Mouse (Mus musculus) forelimb bud, embryonic 11.5 days (tissue): Measurements from ENCODE around the gene Mlph.

Experiments
- DNase-seq: peaks from one replicate; pipeline ENCODE4 v3.0.0-alpha.2; 2012; ENCODE audit warnings: low read depth, low spot score

The Mlph gene

DNA sequence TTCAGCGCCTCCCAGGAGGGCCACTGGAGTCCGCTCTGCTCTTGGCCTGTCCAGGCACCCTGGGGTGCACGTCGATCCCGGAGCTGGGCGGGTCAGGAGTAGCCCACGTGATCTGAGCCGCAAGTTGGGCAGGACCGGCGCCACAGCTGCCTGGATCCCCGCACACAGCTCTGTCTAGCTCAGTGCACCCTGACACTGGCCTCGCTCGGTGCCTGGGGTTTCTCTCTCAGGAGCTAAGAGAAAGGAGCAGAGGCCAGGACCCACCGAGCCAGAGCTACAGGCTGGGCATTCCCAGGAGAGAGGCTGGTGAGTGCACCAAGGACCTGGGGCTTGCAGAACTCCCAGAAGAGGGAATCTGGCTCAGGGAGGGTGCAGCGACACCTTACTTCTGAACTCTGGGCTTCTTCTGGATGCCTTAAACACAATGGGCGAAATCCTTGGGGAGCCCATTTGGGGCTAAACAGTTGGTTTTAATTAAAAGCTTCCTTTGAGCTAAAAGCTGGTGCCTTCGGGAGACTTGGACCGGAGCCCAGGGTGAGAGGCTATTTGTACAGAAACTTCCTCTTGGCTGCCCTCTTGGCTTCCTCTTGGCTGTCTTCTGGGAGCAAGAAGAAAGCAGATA is at the start of gene Mlph:
Gene Mlph, plus strand, starts transcription at position 138 of the 622 bp plus-strand sequence.
- DNase-seq, result no peak

DNA sequence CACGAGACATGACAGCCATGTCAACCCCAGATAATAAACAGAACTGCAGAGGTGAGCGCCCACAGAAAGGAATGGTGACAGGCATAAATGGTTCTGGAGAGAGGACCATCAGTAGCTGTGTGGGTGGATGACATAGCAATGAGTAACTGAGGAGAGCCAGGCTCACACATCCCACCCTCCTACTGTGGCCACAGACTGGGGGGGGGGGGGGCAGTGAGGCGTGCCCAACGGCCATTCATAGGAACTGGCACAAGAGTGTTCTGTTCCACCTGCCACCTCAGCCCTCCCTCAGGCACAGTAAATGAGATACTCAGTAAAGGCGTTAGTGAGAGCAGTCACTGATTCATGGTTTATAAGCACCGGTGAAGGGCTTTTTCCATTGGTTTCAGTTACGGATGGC is 48.2 kb upstream of the Mlph start:
- no peak for DNase-seq

DNA sequence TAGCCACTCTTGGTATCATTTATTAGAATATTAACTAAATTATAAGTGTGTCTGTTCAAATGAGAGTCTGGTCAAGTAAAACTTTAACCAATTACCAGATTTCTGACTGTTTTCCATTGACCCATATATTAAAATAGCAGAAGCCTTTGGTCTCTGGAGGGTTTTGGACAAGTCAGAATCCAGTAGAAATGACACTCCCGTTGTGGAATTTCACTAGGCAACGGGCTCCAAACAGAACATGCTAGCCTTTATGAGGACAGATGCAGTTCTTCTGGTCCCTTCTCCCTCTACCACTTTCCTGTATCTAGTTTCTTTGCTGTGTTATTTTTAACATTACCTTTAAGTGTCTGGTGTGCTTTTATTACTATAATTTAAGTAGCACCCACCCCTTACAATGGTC is 44.3 kb upstream of the Mlph start:
- no peak for DNase-seq

GRCm38 (mm10) chr1:90875371-90875770 is 39.5 kb upstream of the Mlph start:
- DNase-seq, result no peak

GRCm38 (mm10) chr1:90875961-90876360 is 38.9 kb upstream of the Mlph start:
- DNase-seq, result no peak

DNA sequence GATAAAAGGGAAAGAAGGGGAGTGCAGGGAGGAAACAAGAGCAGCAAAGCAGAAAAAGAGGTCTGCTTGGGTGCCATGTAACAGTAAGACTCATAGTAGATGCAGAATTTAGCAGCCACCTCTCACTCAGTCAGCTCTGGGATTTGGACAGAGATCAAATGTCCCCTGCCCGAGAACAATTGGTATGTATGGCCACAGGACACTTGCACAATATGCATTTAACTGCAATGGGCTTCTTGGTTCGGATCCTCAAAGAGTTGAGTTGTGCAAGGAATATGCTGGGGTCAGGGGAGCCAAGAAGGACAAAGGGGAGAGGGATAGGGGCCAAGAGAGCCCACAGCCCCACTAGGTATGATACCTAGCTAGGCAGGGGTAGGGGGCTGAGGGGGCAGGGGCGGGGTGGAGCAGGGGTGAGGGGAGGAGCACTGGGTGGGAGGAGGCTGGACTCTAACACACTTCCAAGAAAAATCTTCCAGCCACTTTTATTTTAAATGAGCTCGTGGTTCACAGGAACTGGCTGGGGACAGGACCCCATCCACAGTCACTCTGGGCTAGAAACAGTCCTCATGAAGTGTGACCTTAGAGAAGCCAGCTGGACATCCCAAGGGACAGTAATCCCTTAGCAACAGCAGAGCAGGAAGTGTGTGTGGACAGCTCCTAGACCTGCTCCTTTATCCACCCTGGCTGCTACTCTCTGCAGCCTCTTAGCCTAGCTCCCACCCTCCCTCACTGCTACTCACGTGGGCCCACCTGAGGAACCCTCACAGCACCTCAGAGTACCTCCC is 38.2 kb upstream of the Mlph start:
- DNase-seq, result no peak

DNA sequence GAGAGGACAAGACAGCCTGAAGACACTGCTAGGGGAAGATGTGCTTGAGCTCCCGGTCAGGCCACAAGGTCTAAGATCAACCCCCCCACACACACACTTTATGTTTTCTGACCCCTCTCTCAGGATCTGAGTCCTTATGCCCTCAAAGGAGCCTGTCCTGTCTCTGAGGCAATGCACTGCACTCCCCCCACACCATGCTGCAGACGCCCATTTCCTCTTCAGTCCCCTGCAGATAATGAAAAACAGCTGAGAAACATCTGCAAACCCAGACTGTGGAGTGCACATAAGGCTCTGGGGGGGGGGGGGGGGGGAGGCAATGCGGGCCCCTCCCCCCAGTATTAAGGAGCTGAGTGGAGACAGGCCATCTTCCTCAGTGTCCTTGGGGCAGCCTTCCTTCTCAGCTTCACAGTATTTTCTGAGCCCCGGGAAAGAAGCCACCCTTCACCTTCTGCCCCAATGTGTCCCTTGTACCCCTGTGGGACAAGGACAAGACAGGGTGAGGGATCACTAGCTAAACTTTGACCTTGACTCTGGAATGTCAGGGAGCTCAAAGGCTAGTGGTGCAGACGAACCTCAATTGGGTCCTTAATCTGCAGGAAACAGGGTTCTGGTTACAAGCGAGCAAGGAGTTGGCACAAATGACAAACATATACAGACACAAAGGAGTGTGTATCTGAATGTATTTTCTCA is 29.0 kb upstream of the Mlph start:
- peak; percentile 57 for DNase-seq

GRCm38 (mm10) chr1:90894521-90894920 is 20.4 kb upstream of the Mlph start:
- no peak for DNase-seq

DNA sequence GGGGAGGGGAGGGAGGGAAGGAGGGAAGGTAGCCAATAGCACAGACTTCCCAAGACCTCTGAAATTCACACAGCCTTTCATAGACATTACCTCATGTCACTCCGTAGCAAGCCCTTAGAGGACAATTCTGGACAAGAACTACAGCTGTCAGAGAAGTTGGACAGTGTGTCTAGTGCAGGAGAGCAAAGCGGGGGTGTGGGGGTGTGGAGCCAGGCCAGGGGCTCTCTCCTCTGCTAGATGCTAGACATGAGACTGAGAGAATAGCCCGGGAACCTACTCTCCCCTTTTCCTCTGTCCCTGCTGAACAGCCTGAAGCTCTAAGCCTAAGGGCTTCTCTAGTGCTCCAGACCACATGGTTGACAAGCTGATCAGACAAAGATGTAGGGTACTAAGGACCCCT is 19.9 kb upstream of the Mlph start:
- DNase-seq, result no peak

DNA sequence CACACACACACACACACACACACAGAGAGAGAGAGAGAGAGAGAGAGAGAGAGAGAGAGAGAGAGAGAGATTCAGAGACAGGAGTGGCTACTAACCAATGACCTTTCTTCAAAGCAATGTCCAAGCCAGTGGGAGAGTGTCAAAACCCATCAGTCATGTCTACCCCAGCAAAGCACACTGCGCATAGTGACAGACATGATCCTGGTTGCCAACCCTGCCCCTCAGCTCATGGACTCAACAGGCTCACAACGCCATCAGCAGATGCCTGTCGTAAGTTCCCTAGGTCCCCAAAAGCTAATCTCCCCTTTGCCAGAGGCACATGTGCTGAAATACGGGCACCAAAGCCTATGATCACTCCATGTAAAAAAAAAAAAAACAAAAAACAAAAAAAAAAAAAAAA is 18.6 kb upstream of the Mlph start:
- DNase-seq, result no peak

GRCm38 (mm10) chr1:90896741-90897361 is 18.0 kb upstream of the Mlph start:
- DNase-seq, result peak; percentile 52

DNA sequence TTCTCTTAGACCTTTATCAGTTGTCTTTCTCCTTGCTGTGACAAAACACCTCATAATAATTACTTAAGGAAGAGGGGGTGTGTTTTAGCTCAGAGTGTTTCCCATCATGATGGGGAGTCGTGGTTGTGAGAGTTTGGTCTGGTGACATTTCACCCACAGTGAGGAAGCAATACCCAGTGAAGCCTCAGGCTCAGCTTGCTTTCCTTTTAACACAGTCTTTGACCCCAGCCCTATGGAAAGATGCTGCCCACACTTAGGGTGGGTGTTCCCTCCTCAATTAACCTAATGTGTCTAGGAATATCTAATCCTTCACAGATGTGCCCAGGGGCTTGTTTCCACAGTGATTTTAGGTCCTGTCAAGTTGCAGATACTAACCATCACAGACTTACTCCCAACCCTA is 16.9 kb upstream of the Mlph start:
- no peak for DNase-seq

- no peak for DNase-seq
These were observed 15.1 kb upstream of the Mlph start for GRCm38 (mm10) chr1:90899816-90900215.

DNA sequence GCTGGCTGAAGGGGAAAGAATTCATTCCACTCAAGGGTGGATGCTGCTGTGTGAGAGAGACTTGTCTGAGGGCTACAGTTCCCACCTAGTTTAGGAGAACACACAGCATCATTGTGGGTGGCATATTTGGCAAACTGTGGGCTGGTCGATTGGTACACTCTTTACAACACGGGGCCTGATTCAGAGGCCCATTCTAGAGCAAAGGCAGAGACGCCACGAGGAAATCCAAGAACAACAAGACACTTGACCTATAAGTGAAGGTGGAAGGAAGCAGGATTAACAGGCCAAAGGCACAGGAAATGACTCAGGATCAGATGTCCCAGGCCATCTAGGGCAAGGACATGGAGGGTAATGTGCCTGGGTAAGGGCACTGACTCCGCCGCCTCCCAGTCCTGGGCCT is 14.5 kb upstream of the Mlph start:
- DNase-seq, result no peak

- no peak for DNase-seq
These were observed 13.6 kb upstream of the Mlph start for GRCm38 (mm10) chr1:90901246-90901645.

GRCm38 (mm10) chr1:90901681-90902208 is 13.1 kb upstream of the Mlph start:
- no peak for DNase-seq

GRCm38 (mm10) chr1:90902751-90903150 is 12.1 kb upstream of the Mlph start:
- DNase-seq, result no peak

GRCm38 (mm10) chr1:90903211-90903945 is 11.5 kb upstream of the Mlph start:
- no peak for DNase-seq

- no peak for DNase-seq
These were observed 10.9 kb upstream of the Mlph start for GRCm38 (mm10) chr1:90903971-90904458.

- no peak for DNase-seq
These were observed 10.0 kb upstream of the Mlph start for GRCm38 (mm10) chr1:90904729-90905404.

- peak; percentile 48 for DNase-seq
These were observed 8.5 kb upstream of the Mlph start for GRCm38 (mm10) chr1:90906357-90906756.
